8 mouse cellular contexts compared by ENCODE assay signal in genomic region chr14:41013143-41013542, GRCm38 (mm10). TPM values are rescaled to one million over a fixed set of nuclear protein-coding genes. Genes with fewer than 3 reads are reported as not detected.
DNase-seq lines count a peak whose midpoint lies in the region; ATAC-seq and TF ChIP-seq lines count a peak whose summit lies in the region.

No protein-coding gene starts in this region.

- no peak for DNase-seq in gastrocnemius, adult 2 months
- DNase-seq in gastrocnemius, postnatal 4 days (ENCODE audit: low spot score in 2 of 2), result no peak
- DNase-seq in forebrain, embryonic 14.5 days (ENCODE audit: low spot score), result no peak
- no peak for DNase-seq in liver, embryonic 13.5 days
- DNase-seq in frontal cortex, postnatal 14 days (ENCODE audit: low spot score in 2 of 2), result no peak
- DNase-seq in retina, embryonic 14.5 days (ENCODE audit: low spot score), result no peak
- DNase-seq in adrenal gland, postnatal 10 days, result no peak

- H3K27me3 ChIP-seq in C2C12 (ENCODE audit: control insufficient read depth, insufficient read depth, insufficient read length), result no peaks in the 10 kb centered on the region
- no peaks in the 10 kb centered on the region for H3K27me3 ChIP-seq in forebrain, embryonic 14.5 days (replicated peaks; ENCODE audit: control insufficient read depth, insufficient read depth, low read length)
- no peaks in the 10 kb centered on the region for H3K27me3 ChIP-seq in liver, embryonic 13.5 days

- 0 out of 2 replicates have a peak, but pooled peaks have one; percentile 0 for ATAC-seq in forebrain, embryonic 14.5 days
- no peak for ATAC-seq in liver, embryonic 13.5 days (ENCODE audit: low read depth)

- no peak overlapping the region for H3ac ChIP-seq in C2C12 (ENCODE audit: control insufficient read depth, insufficient read length, low read depth)

- no peaks in the 10 kb centered on the region for H3K36me3 ChIP-seq in C2C12 (ENCODE audit: control insufficient read depth, insufficient read depth)
- H3K36me3 ChIP-seq in forebrain, embryonic 14.5 days (ENCODE audit: control insufficient read depth, insufficient read depth, low read length), result no peaks in the 10 kb centered on the region
- H3K36me3 ChIP-seq in liver, embryonic 13.5 days, result no peaks in the 10 kb centered on the region

- intact Hi-C loops in gastrocnemius, adult 2 months (cut with DNase I), result no loop called here

- 16% methylated on average over 9 of the region's 9 CpGs for WGBS in forebrain, embryonic 14.5 days
- 5% methylated on average over 9 of the region's 9 CpGs for WGBS in liver, embryonic 13.5 days (ENCODE audit: insufficient replicate concordance)

- H3K79me2 ChIP-seq in C2C12 (ENCODE audit: control insufficient read depth, insufficient read depth), result no peaks in the 10 kb centered on the region

- no peaks in the 10 kb centered on the region for H3K9me3 ChIP-seq in forebrain, embryonic 14.5 days (replicated peaks; ENCODE audit: control insufficient read depth, low read length)
- H3K9me3 ChIP-seq in liver, embryonic 13.5 days (replicated peaks), result no peaks in the 10 kb centered on the region

- peaks cover 3% of the 10 kb centered on the region; the same call in 1 of the 2 replicates for H3K4me1 ChIP-seq in forebrain, embryonic 14.5 days (ENCODE audit: control insufficient read depth, insufficient read depth, low read length)
- peaks cover 81% of the 10 kb centered on the region for H3K4me1 ChIP-seq in liver, embryonic 13.5 days (replicated peaks)

- no peak for TF ChIP-seq CTCF in gastrocnemius, adult 2 months (IDR thresholded peaks at IDR 0.05)
- no peak for TF ChIP-seq CTCF in C2C12 (IDR thresholded peaks at IDR 0.05; ENCODE audit: control insufficient read depth, insufficient read depth, insufficient read length)

- H3K9ac ChIP-seq in forebrain, embryonic 14.5 days (ENCODE audit: low read length), result peak overlapping the region; percentile 83
- peak overlapping the region; percentile 91 for H3K9ac ChIP-seq in liver, embryonic 13.5 days

- H3K27ac ChIP-seq in gastrocnemius, adult 2 months, result peak overlapping the region; percentile 91
- peak overlapping the region; percentile 49; the same call in 1 of the 2 replicates for H3K27ac ChIP-seq in forebrain, embryonic 14.5 days (ENCODE audit: low read depth, low read length)
- H3K27ac ChIP-seq in liver, embryonic 13.5 days, result peak overlapping the region; percentile 85

- H3K4me3 ChIP-seq in gastrocnemius, adult 2 months, result peak overlapping the region; percentile 83
- H3K4me3 ChIP-seq in C2C12 (ENCODE audit: insufficient read depth, poor library complexity, severe bottlenecking), result peak overlapping the region; percentile 14
- peak overlapping the region; percentile 59 for H3K4me3 ChIP-seq in forebrain, embryonic 14.5 days (ENCODE audit: low read depth, low read length)
- H3K4me3 ChIP-seq in liver, embryonic 13.5 days (replicated peaks), result peak overlapping the region; percentile 73

- H3K79me3 ChIP-seq in C2C12 (ENCODE audit: low read depth), result no peaks in the 10 kb centered on the region

- peak overlapping the region; percentile 88 for H3K4me2 ChIP-seq in forebrain, embryonic 14.5 days (ENCODE audit: low read length)
- peak overlapping the region; percentile 97 for H3K4me2 ChIP-seq in liver, embryonic 13.5 days

TF ChIP-seq in C2C12, 6 proteins besides CTCF, POLR2A, EP300 and RAD21:
- TF ChIP-seq USF1 (IDR thresholded peaks at IDR 0.05; ENCODE audit: low read depth), result no peak

RNA-seq across cellular contexts. Expression of gene Fam213a, which starts 0.4 kb away (rescaled TPM):
- total RNA-seq in gastrocnemius, adult 2 months (2021), result 10 to 100 TPM; 21.9 to 28.6 TPM
- total RNA-seq in gastrocnemius, postnatal 4 days (2021), result 10 to 100 TPM in 1 of 2 experiments, 1 to 10 TPM in 1; 9.2 to 16.2 TPM
- 3.2 TPM for polyA plus RNA-seq in C2C12 (2012; fragmentation: generic; extraction: Trizol)
- 33.2 and 48.9 TPM in 2 replicates for polyA plus RNA-seq in forebrain, embryonic 14.5 days (2014; fragmentation: Nextera tagmentation; extraction: Ambion mirVana)
- 67.9 and 78.3 TPM in 2 replicates for polyA plus RNA-seq in liver, embryonic 13.5 days (2015; fragmentation: Nextera tagmentation; extraction: Ambion mirVana)
- 100 to 1,000 TPM; 230 to 232 TPM for total RNA-seq in adrenal gland, postnatal 10 days (2021)

RNA-seq across cellular contexts. Expression of gene Tspan14, which starts 46.5 kb away (rescaled TPM):
- 10 to 100 TPM; 11.0 to 16.8 TPM for total RNA-seq in gastrocnemius, adult 2 months (2021)
- 10 to 100 TPM; 29.0 to 29.4 TPM for total RNA-seq in gastrocnemius, postnatal 4 days (2021)
- polyA plus RNA-seq in C2C12 (2012; fragmentation: generic; extraction: Trizol), result 41.5 TPM
- 101 and 105 TPM in 2 replicates for polyA plus RNA-seq in forebrain, embryonic 14.5 days (2014; fragmentation: Nextera tagmentation; extraction: Ambion mirVana)
- polyA plus RNA-seq in liver, embryonic 13.5 days (2015; fragmentation: Nextera tagmentation; extraction: Ambion mirVana), result 32.9 and 37.5 TPM in 2 replicates
- 10 to 100 TPM; 50.0 to 53.8 TPM for total RNA-seq in adrenal gland, postnatal 10 days (2021)

RNA-seq across cellular contexts. Expression of gene Dydc2, which starts 55.9 kb away (rescaled TPM):
- total RNA-seq in gastrocnemius, adult 2 months (2021), result not detected
- not detected for total RNA-seq in gastrocnemius, postnatal 4 days (2021)
- polyA plus RNA-seq in C2C12 (2012; fragmentation: generic; extraction: Trizol), result 0.07 TPM
- polyA plus RNA-seq in forebrain, embryonic 14.5 days (2014; fragmentation: Nextera tagmentation; extraction: Ambion mirVana), result 0.58 and 0.74 TPM in 2 replicates
- not detected in 2 replicates for polyA plus RNA-seq in liver, embryonic 13.5 days (2015; fragmentation: Nextera tagmentation; extraction: Ambion mirVana)
- not detected for total RNA-seq in adrenal gland, postnatal 10 days (2021)

RNA-seq across cellular contexts. Expression of gene Dydc1, which starts 59.6 kb away (rescaled TPM):
- not detected for total RNA-seq in gastrocnemius, adult 2 months (2021)
- total RNA-seq in gastrocnemius, postnatal 4 days (2021), result not detected
- not detected for polyA plus RNA-seq in C2C12 (2012; fragmentation: generic; extraction: Trizol)
- 0.18 TPM in 1 of 2 replicates, not detected in the other for polyA plus RNA-seq in forebrain, embryonic 14.5 days (2014; fragmentation: Nextera tagmentation; extraction: Ambion mirVana)
- polyA plus RNA-seq in liver, embryonic 13.5 days (2015; fragmentation: Nextera tagmentation; extraction: Ambion mirVana), result not detected in 2 replicates
- total RNA-seq in adrenal gland, postnatal 10 days (2021), result not detected

Comparison
In these comparisons a context has a peak if more than half of its experiments do, and no peak if none do; other contexts are left out.
1. H3K4me3 ChIP-seq: peak in every context shown above with its lines; median percentile 83 in gastrocnemius, adult 2 months; 73 in liver, embryonic 13.5 days; 59 in forebrain, embryonic 14.5 days; 14 in C2C12.
2. RNA of gene Fam213a, which starts 0.4 kb away (total RNA-seq): 230 to 232 TPM in adrenal gland, postnatal 10 days; 21.9 to 28.6 TPM in gastrocnemius, adult 2 months and 9.2 to 16.2 TPM in gastrocnemius, postnatal 4 days; every median in the first group is over 4 times any median in the second.
3. Peak in every context shown above with its lines, with median percentiles within 50 percentile points of each other: H3K27ac ChIP-seq.